Mouse (Mus musculus): Measurements from ENCODE around the gene Khdc4. TPM values are rescaled to one million over a fixed set of nuclear protein-coding genes. Genes with fewer than 3 reads are reported as not detected.

Khdc4 gene
- 64.7 and 65.7 TPM in 2 replicates for polyA plus RNA-seq (2014; fragmentation: Nextera tagmentation; extraction: Ambion mirVana)

- peak within 1 kb of the TSS; percentile 85 for H3K27ac ChIP-seq (ENCODE audit: low read depth, low read length)
These were observed at the start of gene Khdc4 for GRCm38 (mm10) chr3:88684980-88685941. Gene Khdc4 (plus strand): TSS chr3:88685803.

GRCm38 (mm10) chr3:88636555-88636986, 49.0 kb upstream of the Khdc4 start:
- Histone ChIP-seq H3K4me3 (ENCODE audit: low read depth, low read length) (no peak overlapping the region), H3K9ac (ENCODE audit: low read depth, low read length) (no peak overlapping the region), H3K4me2 (no peak overlapping the region), H3K9me3 (ENCODE audit: control insufficient read depth, low read length) (no peaks in the 10 kb centered on the region), H3K27ac (ENCODE audit: low read depth, low read length) (no peak overlapping the region), H3K27me3 (replicated peaks; ENCODE audit: control insufficient read depth, insufficient read depth, low read length) (no peaks in the 10 kb centered on the region), H3K36me3 (ENCODE audit: control insufficient read depth, insufficient read depth, low read length) (peaks cover 69% of the 10 kb centered on the region), H3K4me1 (replicated peaks; ENCODE audit: control insufficient read depth, insufficient read depth, low read length) (peaks cover 4% of the 10 kb centered on the region)
- DNase-seq (ENCODE audit: low spot score) (no peak), ATAC-seq (replicated peaks; ENCODE audit: low FRiP score) (no peak)
- WGBS: 88% methylated on average over 8 of the region's 8 CpGs

More at GRCm38 (mm10) chr3:88684980-88685941, at the start of gene Khdc4:
- peak within 1 kb of the TSS; percentile 85 for H3K4me2 ChIP-seq
- peak within 1 kb of the TSS; percentile 95 for H3K9ac ChIP-seq (ENCODE audit: low read depth, low read length)
- no peaks in the 10 kb centered on the region for H3K27me3 ChIP-seq (replicated peaks; ENCODE audit: control insufficient read depth, insufficient read depth, low read length)
- WGBS: under 1% methylated on average over 47 of the region's 47 CpGs
- DNase-seq (ENCODE audit: low spot score): peak; percentile 95
- H3K36me3 ChIP-seq (ENCODE audit: control insufficient read depth, insufficient read depth, low read length): peaks cover 18% of the 10 kb centered on the region
- peaks cover 13% of the 10 kb centered on the region for H3K4me1 ChIP-seq (replicated peaks; ENCODE audit: control insufficient read depth, insufficient read depth, low read length)
- no peaks in the 10 kb centered on the region for H3K9me3 ChIP-seq (ENCODE audit: control insufficient read depth, low read length)
- H3K4me3 ChIP-seq (ENCODE audit: low read depth, low read length): peak within 1 kb of the TSS; percentile 95
- peak; percentile 97 for ATAC-seq (replicated peaks; ENCODE audit: low FRiP score)

- no peaks in the 10 kb centered on the region for H3K27me3 ChIP-seq (replicated peaks; ENCODE audit: control insufficient read depth, insufficient read depth, low read length)
- ATAC-seq (replicated peaks; ENCODE audit: low FRiP score) (no peak), DNase-seq (ENCODE audit: low spot score) (no peak)
- no peak overlapping the region for H3K4me2 ChIP-seq
- no peaks in the 10 kb centered on the region; the same call in 1 of the 2 replicates for H3K4me1 ChIP-seq (replicated peaks; ENCODE audit: control insufficient read depth, insufficient read depth, low read length)
- H3K27ac ChIP-seq (ENCODE audit: low read depth, low read length): no peak overlapping the region
- H3K9me3 ChIP-seq (ENCODE audit: control insufficient read depth, low read length): no peaks in the 10 kb centered on the region
- peaks cover 66% of the 10 kb centered on the region for H3K36me3 ChIP-seq (ENCODE audit: control insufficient read depth, insufficient read depth, low read length)
- H3K9ac ChIP-seq (ENCODE audit: low read depth, low read length): no peak overlapping the region
- WGBS: 92% methylated on average over 5 of the region's 5 CpGs
- H3K4me3 ChIP-seq (ENCODE audit: low read depth, low read length): no peak overlapping the region
These were observed 48.5 kb upstream of the Khdc4 start for GRCm38 (mm10) chr3:88637134-88637533.

GRCm38 (mm10) chr3:88639239-88639638, 46.4 kb upstream of the Khdc4 start:
- 92% methylated on average over 12 of the region's 12 CpGs for WGBS

GRCm38 (mm10) chr3:88640676-88641075, 44.9 kb upstream of the Khdc4 start:
- Histone ChIP-seq H3K4me3 (ENCODE audit: low read depth, low read length) (no peak overlapping the region), H3K9ac (ENCODE audit: low read depth, low read length) (no peak overlapping the region), H3K9me3 (ENCODE audit: control insufficient read depth, low read length) (no peaks in the 10 kb centered on the region), H3K27me3 (replicated peaks; ENCODE audit: control insufficient read depth, insufficient read depth, low read length) (no peaks in the 10 kb centered on the region), H3K27ac (ENCODE audit: low read depth, low read length) (no peak overlapping the region), H3K36me3 (ENCODE audit: control insufficient read depth, insufficient read depth, low read length) (peaks cover 71% of the 10 kb centered on the region), H3K4me2 (no peak overlapping the region), H3K4me1 (replicated peaks; ENCODE audit: control insufficient read depth, insufficient read depth, low read length) (no peaks in the 10 kb centered on the region)
- 71% methylated on average over 1 of the region's 1 CpGs for WGBS
- ATAC-seq (replicated peaks; ENCODE audit: low FRiP score): no peak
- DNase-seq (ENCODE audit: low spot score): no peak

More at GRCm38 (mm10) chr3:88639239-88639638, 46.4 kb upstream of the Khdc4 start:
- Histone ChIP-seq H3K4me2 (no peak overlapping the region), H3K4me3 (ENCODE audit: low read depth, low read length) (no peak overlapping the region), H3K9ac (ENCODE audit: low read depth, low read length) (no peak overlapping the region), H3K36me3 (ENCODE audit: control insufficient read depth, insufficient read depth, low read length) (peaks cover 75% of the 10 kb centered on the region), H3K27ac (ENCODE audit: low read depth, low read length) (no peak overlapping the region), H3K27me3 (replicated peaks; ENCODE audit: control insufficient read depth, insufficient read depth, low read length) (no peaks in the 10 kb centered on the region), H3K9me3 (ENCODE audit: control insufficient read depth, low read length) (no peaks in the 10 kb centered on the region), H3K4me1 (replicated peaks; ENCODE audit: control insufficient read depth, insufficient read depth, low read length) (no peaks in the 10 kb centered on the region)
- ATAC-seq (replicated peaks; ENCODE audit: low FRiP score): no peak
- no peak for DNase-seq (ENCODE audit: low spot score)

- H3K9me3 ChIP-seq (ENCODE audit: control insufficient read depth, low read length): no peaks in the 10 kb centered on the region
- peaks cover 71% of the 10 kb centered on the region for H3K36me3 ChIP-seq (ENCODE audit: control insufficient read depth, insufficient read depth, low read length)
- no peak overlapping the region for H3K9ac ChIP-seq (ENCODE audit: low read depth, low read length)
- no peaks in the 10 kb centered on the region for H3K27me3 ChIP-seq (replicated peaks; ENCODE audit: control insufficient read depth, insufficient read depth, low read length)
- 78% methylated on average over 5 of the region's 5 CpGs for WGBS
- H3K4me1 ChIP-seq (replicated peaks; ENCODE audit: control insufficient read depth, insufficient read depth, low read length): no peaks in the 10 kb centered on the region
- no peak overlapping the region for H3K4me3 ChIP-seq (ENCODE audit: low read depth, low read length)
- no peak for DNase-seq (ENCODE audit: low spot score)
- no peak overlapping the region for H3K4me2 ChIP-seq
- no peak for ATAC-seq (replicated peaks; ENCODE audit: low FRiP score)
- H3K27ac ChIP-seq (ENCODE audit: low read depth, low read length): no peak overlapping the region
These were observed 42.5 kb upstream of the Khdc4 start for GRCm38 (mm10) chr3:88643078-88643477.

- no peak overlapping the region for H3K9ac ChIP-seq (ENCODE audit: low read depth, low read length)
- DNase-seq (ENCODE audit: low spot score) (no peak), ATAC-seq (replicated peaks; ENCODE audit: low FRiP score) (no peak)
- peaks cover 55% of the 10 kb centered on the region for H3K36me3 ChIP-seq (ENCODE audit: control insufficient read depth, insufficient read depth, low read length)
- no peak overlapping the region for H3K27ac ChIP-seq (ENCODE audit: low read depth, low read length)
- no peaks in the 10 kb centered on the region for H3K9me3 ChIP-seq (ENCODE audit: control insufficient read depth, low read length)
- H3K4me3 ChIP-seq (ENCODE audit: low read depth, low read length): no peak overlapping the region
- no peaks in the 10 kb centered on the region for H3K27me3 ChIP-seq (replicated peaks; ENCODE audit: control insufficient read depth, insufficient read depth, low read length)
- no peak overlapping the region for H3K4me2 ChIP-seq
- no peaks in the 10 kb centered on the region for H3K4me1 ChIP-seq (replicated peaks; ENCODE audit: control insufficient read depth, insufficient read depth, low read length)
- 90% methylated on average over 12 of the region's 12 CpGs for WGBS
These were observed 39.7 kb upstream of the Khdc4 start for GRCm38 (mm10) chr3:88645937-88646336.

GRCm38 (mm10) chr3:88646426-88646995, 39.1 kb upstream of the Khdc4 start:
- no peak for DNase-seq (ENCODE audit: low spot score)
- Histone ChIP-seq H3K27me3 (replicated peaks; ENCODE audit: control insufficient read depth, insufficient read depth, low read length) (no peaks in the 10 kb centered on the region), H3K27ac (ENCODE audit: low read depth, low read length) (no peak overlapping the region), H3K9me3 (ENCODE audit: control insufficient read depth, low read length) (no peaks in the 10 kb centered on the region), H3K36me3 (ENCODE audit: control insufficient read depth, insufficient read depth, low read length) (peaks cover 54% of the 10 kb centered on the region), H3K4me1 (replicated peaks; ENCODE audit: control insufficient read depth, insufficient read depth, low read length) (no peaks in the 10 kb centered on the region), H3K9ac (ENCODE audit: low read depth, low read length) (no peak overlapping the region), H3K4me3 (ENCODE audit: low read depth, low read length) (no peak overlapping the region), H3K4me2 (no peak overlapping the region)
- no peak for ATAC-seq (replicated peaks; ENCODE audit: low FRiP score)
- WGBS: 81% methylated on average over 6 of the region's 6 CpGs

All from liver, embryonic 11.5 days (tissue).